Comparison of ENCODE assay signal across 29 mouse cellular contexts in genomic region chr2:120284094-120284493, GRCm38 (mm10). TPM values are rescaled to one million over a fixed set of nuclear protein-coding genes. Genes with fewer than 3 reads are reported as not detected.
"Had no signal": no experiment of that assay in that cellular context is flagged by ENCODE, and none has a peak within 500 bp of the region (broad histone marks: within the 10 kb centered on the region; RNA-seq: fewer than 3 reads in every experiment).

No protein-coding gene starts in this region.

- H3K27me3 ChIP-seq: limb, embryonic 13.5 days; liver, embryonic 12.5 days; liver, embryonic 15.5 days; midbrain, embryonic 13.5 days; neural tube, embryonic 13.5 days had no signal

- H3K36me3 ChIP-seq: limb, embryonic 10.5 days; limb, embryonic 13.5 days; liver, embryonic 12.5 days; liver, embryonic 15.5 days; midbrain, embryonic 10.5 days; midbrain, embryonic 13.5 days; neural tube, embryonic 13.5 days had no signal

- H3K4me1 ChIP-seq: limb, embryonic 10.5 days; liver, embryonic 15.5 days; midbrain, embryonic 10.5 days; midbrain, embryonic 13.5 days; neural tube, embryonic 13.5 days had no signal

- DNase-seq: kidney, adult 9 months; layer of hippocampus, adult 9-11 months; liver; lung, adult 2 months; retina, postnatal 1 day; right cerebral cortex, postnatal 25 days; spleen, adult 18-20 months; thymus, adult 2 months; thymus, postnatal 14 days; thymus, postnatal 4 days had no signal

- H3K4me3 ChIP-seq: layer of hippocampus, adult 2 months; limb, embryonic 10.5 days; limb, embryonic 13.5 days; liver, embryonic 12.5 days; liver, embryonic 15.5 days; megakaryocyte, embryonic 14.5 days; midbrain, embryonic 10.5 days; midbrain, embryonic 13.5 days; myocyte; neural tube, embryonic 13.5 days had no signal

- H3K9me3 ChIP-seq: limb, embryonic 10.5 days; limb, embryonic 13.5 days; liver, embryonic 12.5 days; liver, embryonic 15.5 days; megakaryocyte, embryonic 14.5 days; midbrain, embryonic 10.5 days; midbrain, embryonic 13.5 days; neural tube, embryonic 13.5 days had no signal

- H3K27ac ChIP-seq: layer of hippocampus, adult 2 months; limb, embryonic 10.5 days; limb, embryonic 13.5 days; liver, embryonic 12.5 days; liver, embryonic 15.5 days; macrophage; midbrain, embryonic 10.5 days; midbrain, embryonic 13.5 days; neural tube, embryonic 13.5 days had no signal

RNA-seq across cellular contexts. Expression of gene Pla2g4d, which starts 4.9 kb away (rescaled TPM):
- total RNA-seq: layer of hippocampus, adult 2 months; layer of hippocampus, postnatal 25 days; left cerebral cortex, postnatal 25 days; monocyte, adult 5-6 weeks; neutrophil, adult 5-6 weeks had no signal
- polyA plus RNA-seq: large intestine, adult 2 months; liver, embryonic 12.5 days; liver, embryonic 15.5 days; lung, postnatal 0 days; macrophage; midbrain, embryonic 13.5 days; myocyte had no signal

RNA-seq across cellular contexts. Expression of gene Pla2g4f, which starts 29.9 kb away (rescaled TPM):
- total RNA-seq: layer of hippocampus, adult 2 months; layer of hippocampus, postnatal 25 days; left cerebral cortex, adult 18-20 months; left cerebral cortex, postnatal 25 days; monocyte, adult 5-6 weeks had no signal
- polyA plus RNA-seq: limb, embryonic 10.5 days; liver, embryonic 12.5 days; liver, embryonic 15.5 days; macrophage; midbrain, embryonic 10.5 days; midbrain, embryonic 13.5 days; midbrain, embryonic 16.5 days; neural tube, embryonic 13.5 days had no signal

RNA-seq across cellular contexts. Expression of gene Pla2g4e, which starts 39.0 kb away (rescaled TPM):
- total RNA-seq: monocyte, adult 5-6 weeks; neutrophil, adult 5-6 weeks had no signal
- polyA plus RNA-seq: large intestine, adult 2 months; limb, embryonic 10.5 days; liver, embryonic 12.5 days; liver, embryonic 15.5 days; lung, postnatal 0 days; macrophage had no signal
